Mouse (Mus musculus) olfactory bulb, adult 2 months (tissue): ENCODE results near the gene Ankrd44.

ENCODE experiments used
- CTCF ChIP-seq: fragments of 200-500 bp; IDR thresholded peaks from 2 replicates; pipeline ENCODE4 v1.5.1; 2012; ENCODE audit warnings: low read depth, mild to moderate bottlenecking, low read length, moderate library complexity; ENCODE audit not compliant: insufficient read depth
- POLR2A ChIP-seq: fragments of 200-500 bp; IDR thresholded peaks from 2 replicates; pipeline ENCODE4 v1.6.1; 2012; ENCODE audit warnings: mild to moderate bottlenecking, low read depth, low read length, moderate library complexity; ENCODE audit not compliant: insufficient read depth

DNA sequence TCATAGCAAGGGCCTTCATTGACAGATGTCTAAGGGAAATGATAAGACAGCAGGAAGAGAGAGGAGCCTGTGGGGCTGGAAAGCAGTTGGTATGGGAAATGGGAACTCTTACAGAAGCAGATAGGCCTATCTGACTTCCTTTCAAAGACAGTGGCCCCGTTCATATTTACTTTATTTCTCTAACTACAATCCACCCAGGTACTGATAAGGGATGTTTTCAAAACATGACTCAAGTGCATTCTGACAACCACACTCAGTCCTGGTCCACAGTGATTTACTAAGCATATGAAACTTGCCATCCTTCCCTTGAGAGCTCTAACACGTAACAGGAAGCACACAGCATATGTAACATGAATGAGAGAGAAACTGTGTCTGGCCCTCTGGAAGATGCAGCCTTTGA is 86.1 kb downstream of the Ankrd44 start:
- TF ChIP-seq CTCF = no peak
- TF ChIP-seq POLR2A = no peak
